Mouse (Mus musculus) ES-Bruce4 (cell line): ENCODE data around the gene Dlgap1.

Source experiments
- CTCF ChIP-seq: IDR thresholded peaks from one replicate; pipeline ENCODE4 v1.8.1; 2011; ENCODE audit warnings: low read depth, low read length
- EP300 ChIP-seq: IDR thresholded peaks from 2 replicates; pipeline ENCODE4 v1.6.1; 2011; ENCODE audit warnings: low read depth, low read length; ENCODE audit not compliant: insufficient read depth
- POLR2A ChIP-seq: IDR thresholded peaks from one replicate; pipeline ENCODE4 v1.8.1; 2011; ENCODE audit warnings: low read length; ENCODE audit not compliant: insufficient read depth

- no peak for TF ChIP-seq POLR2A
- TF ChIP-seq CTCF, result no peak
- TF ChIP-seq EP300, result no peak
Observed at GRCm38 (mm10) chr17:70795196-70795595, 826.3 kb downstream of the Dlgap1 start.
